In genomic region chr13:56434311-56434751, GRCm38 (mm10) we compare ENCODE assay signal across 12 mouse cellular contexts. TPM values are rescaled to one million over a fixed set of nuclear protein-coding genes. Genes with fewer than 3 reads are reported as not detected.
A peak's percentile ranks its signal among the peaks of the same experiment; 100 is the strongest.
DNase-seq lines count a peak whose midpoint lies in the region; TF ChIP-seq lines count a peak whose summit lies in the region.
"Had no signal": no experiment of that assay in that cellular context is flagged by ENCODE, and none has a peak within 500 bp of the region (broad histone marks: within the 10 kb centered on the region; RNA-seq: fewer than 3 reads in every experiment).

No protein-coding gene starts in this region.

- peak; percentile 57 to 76 for DNase-seq in lung, adult 18-20 months
- no peak for DNase-seq in lung, adult 2 months
- peak; percentile 81 for DNase-seq in kidney, postnatal 14 days
- no peak for DNase-seq in cerebellum, adult 18-20 months
- DNase-seq in layer of hippocampus, adult 2 months (ENCODE audit: low spot score in 2 of 2): no peak
- DNase-seq: cerebellum, adult 11 months had no signal

- no peak overlapping the region for H3K4me3 ChIP-seq in lung, adult 2 months (replicated peaks; ENCODE audit: extremely low read depth, low read depth, low read length)
- no peak overlapping the region for H3K4me3 ChIP-seq in brown adipose tissue, adult 24 weeks (ENCODE audit: insufficient read depth, low read depth, low read length)
- H3K4me3 ChIP-seq in testis, adult 2 months (ENCODE audit: control insufficient read depth, low read depth, low read length): no peak overlapping the region
- H3K4me3 ChIP-seq in layer of hippocampus, adult 2 months: no peak overlapping the region
- H3K4me3 ChIP-seq: forebrain, embryonic 13.5 days; left cerebral cortex, adult 2 months had no signal

- peak overlapping the region; percentile 26; the same call in 1 of the 2 replicates for H3K27ac ChIP-seq in brown adipose tissue, adult 24 weeks (replicated peaks; ENCODE audit: low read depth, low read length)
- no peak overlapping the region for H3K27ac ChIP-seq in testis, adult 2 months (ENCODE audit: control insufficient read depth, insufficient read depth, low read depth, low read length)
- no peak overlapping the region for H3K27ac ChIP-seq in layer of hippocampus, adult 2 months
- H3K27ac ChIP-seq: forebrain, embryonic 13.5 days; left cerebral cortex, adult 2 months had no signal

- H3K36me3 ChIP-seq in testis, adult 2 months (ENCODE audit: control insufficient read depth, insufficient read depth, low read length): no peaks in the 10 kb centered on the region

- H3K27me3 ChIP-seq in testis, adult 2 months (ENCODE audit: control insufficient read depth, insufficient read depth, low read length): no peaks in the 10 kb centered on the region

- TF ChIP-seq POLR2A in lung, adult 2 months (IDR thresholded peaks at IDR 0.05; ENCODE audit: borderline replicate concordance, extremely low read depth, low read depth, low read length): no peak
- TF ChIP-seq POLR2A in testis, adult 2 months (IDR thresholded peaks at IDR 0.05; ENCODE audit: control insufficient read depth, low read depth, low read length): 0 out of 2 replicates have a peak, but pooled peaks have one; percentile 36

- no peaks in the 10 kb centered on the region for H3K4me1 ChIP-seq in lung, adult 2 months (ENCODE audit: control insufficient read depth, insufficient read depth, low read length)
- H3K4me1 ChIP-seq in brown adipose tissue, adult 24 weeks (ENCODE audit: control insufficient read depth, insufficient read depth, insufficient read length, low read length): peaks cover 9% of the 10 kb centered on the region
- H3K4me1 ChIP-seq in testis, adult 2 months (ENCODE audit: control insufficient read depth, insufficient read depth, low read length): peaks cover 16% of the 10 kb centered on the region; the same call in 1 of the 2 replicates

- TF ChIP-seq CTCF in lung, adult 2 months (IDR thresholded peaks at IDR 0.05; ENCODE audit: insufficient read depth, low read length): no peak
- peak; percentile 3; the same call in 1 of the 2 replicates for TF ChIP-seq CTCF in testis, adult 2 months (IDR thresholded peaks at IDR 0.05; ENCODE audit: control insufficient read depth, insufficient read depth, insufficient replicate concordance, low read depth, low read length)
- TF ChIP-seq CTCF in layer of hippocampus, adult 2 months (conservative IDR thresholded peaks at IDR 0.05): no peak

- WGBS in lung, adult 2 months: 63% methylated on average over 9 of the region's 9 CpGs

RNA-seq across cellular contexts. Expression of gene Slc25a48, which starts 3.8 kb away (rescaled TPM):
- polyA plus RNA-seq in lung, adult 2 months (2012; rRNA removed): 0.24 and 0.51 TPM in 2 replicates
- 22.3 and 26.7 TPM in 2 replicates for polyA plus RNA-seq in brown adipose tissue, adult 24 weeks (2012; ENCODE audit: insufficient read depth, insufficient read length, missing spikeins)
- 0.37 and 0.77 TPM in 2 replicates for polyA plus RNA-seq in testis, adult 2 months (2012; rRNA removed)
- total RNA-seq in layer of hippocampus, adult 2 months (2021): not detected
- total RNA-seq: left cerebral cortex, adult 2 months had no signal
- polyA plus RNA-seq: forebrain, embryonic 13.5 days had no signal

RNA-seq across cellular contexts. Expression of gene Gm3045, which starts 7.9 kb away (rescaled TPM):
- polyA plus RNA-seq in lung, adult 2 months (2012; rRNA removed): 0.06 TPM in 1 of 2 replicates, not detected in the other
- polyA plus RNA-seq in brown adipose tissue, adult 24 weeks (2012; ENCODE audit: insufficient read depth, insufficient read length, missing spikeins): not detected in 2 replicates
- 27.1 and 27.9 TPM in 2 replicates for polyA plus RNA-seq in testis, adult 2 months (2012; rRNA removed)
- total RNA-seq in layer of hippocampus, adult 2 months (2021): not detected
- total RNA-seq: heart, adult 8-10 months; left cerebral cortex, adult 2 months had no signal
- polyA plus RNA-seq: forebrain, embryonic 13.5 days; stomach, embryonic 14.5 days had no signal

RNA-seq across cellular contexts. Expression of gene Il9, which starts 47.7 kb away (rescaled TPM):
- not detected in 2 replicates for polyA plus RNA-seq in lung, adult 2 months (2012; rRNA removed)
- polyA plus RNA-seq in brown adipose tissue, adult 24 weeks (2012; ENCODE audit: insufficient read depth, insufficient read length, missing spikeins): not detected in 2 replicates
- 0.59 and 0.67 TPM in 2 replicates for polyA plus RNA-seq in testis, adult 2 months (2012; rRNA removed)
- not detected for total RNA-seq in layer of hippocampus, adult 2 months (2021)
- total RNA-seq: heart, adult 8-10 months; left cerebral cortex, adult 2 months had no signal
- polyA plus RNA-seq: forebrain, embryonic 13.5 days; stomach, embryonic 14.5 days had no signal

Comparison
In these comparisons a context has a peak if more than half of its experiments do, and no peak if none do; other contexts are left out.
1. DNase-seq: peak in lung, adult 18-20 months (2 of 2) and kidney, postnatal 14 days (single experiment); none in lung, adult 2 months (single experiment), cerebellum, adult 18-20 months (0 of 2) and layer of hippocampus, adult 2 months (0 of 2).
2. RNA of gene Slc25a48, which starts 3.8 kb away (polyA plus RNA-seq): 22.3 to 26.7 TPM in brown adipose tissue, adult 24 weeks; 0.24 to 0.51 TPM in lung, adult 2 months and 0.37 to 0.77 TPM in testis, adult 2 months; every median in the first group is over 10 times any median in the second.
3. RNA of gene Gm3045, which starts 7.9 kb away (polyA plus RNA-seq): 27.1 to 27.9 TPM in testis, adult 2 months; 0.06 TPM in lung, adult 2 months and not detected in brown adipose tissue, adult 24 weeks; every median in the first group is over 10 times any median in the second.